Mouse (Mus musculus): ENCODE measurements around the gene I830077J02Rik. TPM values are rescaled to one million over a fixed set of nuclear protein-coding genes. Genes with fewer than 3 reads are reported as not detected.
A peak's percentile ranks its signal among the peaks of the same experiment; 100 is the strongest.

The I830077J02Rik gene
- total and polyA plus RNA-seq, 3 experiments, result 2.8 to 9.4 TPM; not detected in 1

DNA sequence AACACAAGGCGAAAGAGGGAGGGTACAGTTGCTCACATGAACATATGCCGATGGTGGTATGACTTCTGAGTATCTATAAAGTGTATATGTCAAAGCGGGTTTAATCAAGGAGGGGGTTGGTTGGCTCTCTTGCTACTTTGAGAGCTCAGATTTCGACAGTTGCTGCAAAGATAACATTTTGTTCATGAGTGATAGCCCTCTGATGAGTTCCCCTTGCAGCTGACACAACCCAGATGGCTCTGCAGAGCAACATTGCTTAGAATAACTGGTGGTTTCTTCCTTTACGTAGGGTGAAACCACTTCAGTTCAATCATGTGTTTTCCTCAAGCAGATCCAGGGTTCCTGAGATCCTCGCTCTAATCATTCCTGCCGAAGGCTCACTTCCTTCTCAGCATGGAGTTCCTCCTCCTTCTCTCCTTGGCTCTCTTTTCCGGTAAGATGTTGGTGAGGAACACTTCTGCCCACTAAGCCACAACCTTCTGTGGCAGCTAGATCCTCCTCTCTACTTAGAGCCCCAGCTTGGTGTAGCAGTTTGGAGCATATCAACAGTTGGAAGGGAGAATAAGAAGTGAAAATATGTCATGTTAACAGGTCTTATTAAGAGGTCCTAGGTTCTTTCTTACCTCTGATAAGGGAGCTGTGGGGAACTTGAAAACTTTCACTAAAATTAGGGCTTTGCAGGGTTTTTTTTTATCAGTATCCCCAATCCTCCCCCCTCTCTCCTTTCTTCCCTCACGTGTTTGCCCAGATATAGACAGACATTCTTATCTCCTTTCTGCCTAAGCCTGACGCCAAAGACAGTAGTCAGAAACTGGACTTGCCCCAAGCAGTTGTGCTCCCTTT is 18.4 kb downstream of the I830077J02Rik start (continued):
- TF ChIP-seq CHD1 (IDR thresholded peaks at IDR 0.05; ENCODE audit: low read depth, low read length), result no peak
- TF ChIP-seq KAT2A (conservative IDR thresholded peaks at IDR 0.05; ENCODE audit: low read depth, low read length), result peak; percentile 44; the same call in 1 of the 2 replicates
- peak; percentile 63; the same call in 1 of the 2 replicates for TF ChIP-seq MYC (IDR thresholded peaks at IDR 0.05; ENCODE audit: low read depth, low read length)
- TF ChIP-seq CTCF (IDR thresholded peaks at IDR 0.05 in 2 of 3, conservative IDR thresholded peaks at IDR 0.05 in 1 of 3; ENCODE audit: control insufficient read depth in 1 of 3, insufficient read depth in 1 of 3, low read depth in 2 of 3, low read length in 3 of 3, poor library complexity in 1 of 3, severe bottlenecking in 1 of 3), result no peak
- peak; percentile 29; the same call in 1 of the 2 replicates for TF ChIP-seq ZMIZ1 (IDR thresholded peaks at IDR 0.05; ENCODE audit: low read depth, low read length)
- peak; percentile 92 to 93 for TF ChIP-seq EP300 (IDR thresholded peaks at IDR 0.05; ENCODE audit: low read depth in 1 of 2, low read length in 2 of 2)
- TF ChIP-seq ZKSCAN1 (IDR thresholded peaks at IDR 0.05; ENCODE audit: low read depth, low read length), result no peak
- TF ChIP-seq NELFE (IDR thresholded peaks at IDR 0.05; ENCODE audit: low read depth, low read length), result no peak
- no peak for TF ChIP-seq UBTF (IDR thresholded peaks at IDR 0.05; ENCODE audit: borderline replicate concordance, insufficient read depth, low read depth, low read length)
- no peak for TF ChIP-seq ELF1 (IDR thresholded peaks at IDR 0.05; ENCODE audit: low read depth, low read length)
- TF ChIP-seq TBP (IDR thresholded peaks at IDR 0.05; ENCODE audit: low read depth, low read length), result no peak
- peak; percentile 97 for TF ChIP-seq TCF12 (IDR thresholded peaks at IDR 0.05; ENCODE audit: low read depth, low read length)
- TF ChIP-seq NRF1 (IDR thresholded peaks at IDR 0.05; ENCODE audit: insufficient read depth, low read depth, low read length, poor library complexity, severe bottlenecking), result no peak
- TF ChIP-seq CHD2 (IDR thresholded peaks at IDR 0.05; ENCODE audit: low read length), result peak; percentile 9; the same call in 1 of the 2 replicates
- peak; percentile 95 for TF ChIP-seq GATA1 (IDR thresholded peaks at IDR 0.05; ENCODE audit: low read depth, low read length)
- TF ChIP-seq SMC3 (IDR thresholded peaks at IDR 0.05; ENCODE audit: low read depth, low read length), result no peak
- peak; percentile 84 for TF ChIP-seq MXI1 (IDR thresholded peaks at IDR 0.05; ENCODE audit: low read depth, low read length)
- peak; percentile 88 for TF ChIP-seq USF1 (IDR thresholded peaks at IDR 0.05; ENCODE audit: low read depth, low read length)
- 0 out of 2 replicates have a peak, but pooled peaks have one; percentile 40 for TF ChIP-seq MAZ (IDR thresholded peaks at IDR 0.05; ENCODE audit: low read depth, low read length)

DNA sequence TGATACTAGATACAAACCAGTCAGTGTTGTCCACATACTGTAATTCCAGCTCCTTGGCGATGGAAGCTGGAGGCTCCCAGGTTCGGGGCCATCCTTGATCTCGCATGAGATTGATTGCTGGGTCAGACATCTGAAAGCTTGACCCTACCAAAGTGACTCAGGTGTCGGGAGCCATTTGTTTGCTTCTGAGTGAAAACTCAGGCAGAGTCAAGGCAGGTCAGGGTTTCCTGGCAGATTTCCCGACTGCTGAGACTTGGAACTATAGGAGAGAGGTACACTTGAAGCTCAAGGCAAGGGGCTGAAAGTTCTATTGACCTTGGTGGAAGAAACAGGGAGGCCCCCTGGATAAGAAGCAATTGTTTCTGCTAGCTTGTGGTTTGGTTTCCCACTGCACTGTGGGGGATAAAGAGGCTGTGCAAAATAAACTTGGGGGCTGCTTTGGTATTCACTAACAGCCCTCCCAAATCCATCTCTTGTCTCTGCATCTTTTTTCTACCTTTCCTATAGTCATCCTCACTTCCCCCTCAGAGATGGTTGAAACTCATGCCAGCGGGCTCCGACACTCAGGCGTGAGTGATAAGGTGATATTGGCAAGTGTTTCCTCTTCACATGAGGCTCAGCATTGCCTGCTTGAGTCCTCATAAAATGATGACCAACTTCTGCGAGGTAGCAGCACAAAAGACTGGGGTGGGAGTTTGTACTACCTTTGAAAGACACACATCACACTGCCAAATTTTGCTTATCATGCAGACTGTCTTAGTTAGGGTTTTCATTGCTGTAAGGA is 20.2 kb downstream of the I830077J02Rik start:
- Histone ChIP-seq H3K27ac (ENCODE audit: control insufficient read depth, low read depth, low read length) (no peak overlapping the region), H3K36me3 (ENCODE audit: control insufficient read depth in 1 of 2, insufficient read depth in 2 of 2, low read length in 2 of 2) (peaks cover 0 to 46% of the 10 kb centered on the region in 2 experiments; a peak in 2 of 4 replicates), H3K27me3 (ENCODE audit: control insufficient read depth in 1 of 2, insufficient read depth in 2 of 2, low read length in 2 of 2) (no peaks in the 10 kb centered on the region), H3K4me1 (ENCODE audit: control insufficient read depth in 1 of 2, insufficient read depth in 2 of 2, low read length in 2 of 2) (peaks cover 30 to 50% of the 10 kb centered on the region in 2 experiments), H3K79me2 (ENCODE audit: control insufficient read depth, insufficient read depth, low read length, poor library complexity) (no peaks in the 10 kb centered on the region), H3K9me3 (replicated peaks; ENCODE audit: insufficient read depth, low read length) (no peaks in the 10 kb centered on the region), H3K4me3 (ENCODE audit: control insufficient read depth in 1 of 2, insufficient read depth in 1 of 2, low read depth in 2 of 2, low read length in 2 of 2) (no peak overlapping the region), H3K9ac (ENCODE audit: control insufficient read depth, low read depth, low read length, poor library complexity, severe bottlenecking) (no peak overlapping the region)
- peak; percentile 60 for DNase-seq (ENCODE audit: low read depth, low spot score)
- TF ChIP-seq KAT2A (conservative IDR thresholded peaks at IDR 0.05; ENCODE audit: low read depth, low read length) (no peak), ZKSCAN1 (IDR thresholded peaks at IDR 0.05; ENCODE audit: low read depth, low read length) (no peak), SIN3A (IDR thresholded peaks at IDR 0.05; ENCODE audit: low read length) (peak; percentile 30; the same call in 1 of the 2 replicates), MXI1 (IDR thresholded peaks at IDR 0.05; ENCODE audit: low read depth, low read length) (no peak), EP300 (IDR thresholded peaks at IDR 0.05; ENCODE audit: low read depth in 1 of 2, low read length in 2 of 2) (peak; percentile 44 to 69; a peak in 2 of 4 replicates), MEF2A (IDR thresholded peaks at IDR 0.05; ENCODE audit: extremely low read depth, insufficient replicate concordance, low read depth, low read length, poor library complexity, severe bottlenecking) (no peak), ZC3H11A (IDR thresholded peaks at IDR 0.05; ENCODE audit: low read depth, low read length) (no peak), TCF12 (IDR thresholded peaks at IDR 0.05; ENCODE audit: low read depth, low read length) (peak; percentile 62; the same call in 1 of the 2 replicates), GATA1 (IDR thresholded peaks at IDR 0.05; ENCODE audit: low read depth, low read length) (peak; percentile 74), MAX (IDR thresholded peaks at IDR 0.05; ENCODE audit: low read length) (peak; percentile 82), CTCF (IDR thresholded peaks at IDR 0.05 in 2 of 3, conservative IDR thresholded peaks at IDR 0.05 in 1 of 3; ENCODE audit: control insufficient read depth in 1 of 3, insufficient read depth in 1 of 3, low read depth in 2 of 3, low read length in 3 of 3, poor library complexity in 1 of 3, severe bottlenecking in 1 of 3) (no peak), JUND (IDR thresholded peaks at IDR 0.05; ENCODE audit: low read depth, low read length) (no peak), UBTF (IDR thresholded peaks at IDR 0.05; ENCODE audit: borderline replicate concordance, insufficient read depth, low read depth, low read length) (no peak), MYC (IDR thresholded peaks at IDR 0.05; ENCODE audit: low read depth, low read length) (0 out of 2 replicates have a peak, but pooled peaks have one; percentile 47), HCFC1 (IDR thresholded peaks at IDR 0.05; ENCODE audit: low read depth, low read length) (no peak), TAL1 (IDR thresholded peaks at IDR 0.05; ENCODE audit: low read length) (no peak), BHLHE40 (IDR thresholded peaks at IDR 0.05; ENCODE audit: borderline replicate concordance, low read depth, low read length) (peak; percentile 71), MAZ (IDR thresholded peaks at IDR 0.05; ENCODE audit: low read depth, low read length) (0 out of 2 replicates have a peak, but pooled peaks have one; percentile 26), ETS1 (IDR thresholded peaks at IDR 0.05; ENCODE audit: low read depth, low read length) (peak; percentile 59)

All from MEL (cell line).